Mouse (Mus musculus): ENCODE measurements at regions not wholly inside any gene's neighbourhood (a gene's known extent, or its start where the extent isn't known, plus 50 kb on each side); places are given as distances from the start of the nearest gene placed in this dataset.
"Not testable (repeated sequence)": the region's sequence is repeated elsewhere in the genome, so short reads cannot be mapped to it uniquely, and the experiment has no call there.

DNA sequence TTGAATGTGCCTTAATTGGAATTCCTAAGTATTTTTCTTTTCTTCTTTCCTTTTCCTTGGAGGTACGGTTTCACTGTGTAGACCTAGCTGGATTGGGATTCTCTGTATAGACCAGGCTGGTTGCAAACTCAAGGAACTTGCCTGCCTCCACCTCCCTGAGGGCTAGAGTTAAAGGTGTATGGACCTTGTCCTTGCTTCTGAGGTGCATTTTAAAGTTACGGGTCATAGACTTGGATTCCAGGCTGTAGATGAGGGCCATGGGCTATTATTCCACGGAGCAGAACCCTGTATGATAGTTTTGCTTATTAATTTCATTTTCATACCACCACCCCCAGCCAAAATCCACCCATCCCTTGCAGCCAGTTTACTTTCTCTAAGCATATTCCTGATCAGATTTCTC, 50.7 kb upstream of the Wdr26 start:
- no peaks in the 10 kb centered on the region for H3K27me3 ChIP-seq (ENCODE audit: control insufficient read depth, insufficient read depth, low read length)
- H3K4me2 ChIP-seq: no peak overlapping the region
- H3K4me3 ChIP-seq (ENCODE audit: low read depth, low read length): no peak overlapping the region
- no peak overlapping the region for H3K27ac ChIP-seq (ENCODE audit: low read depth, low read length)
- no peak for DNase-seq (ENCODE audit: low spot score, missing footprints)
- no peak overlapping the region for H3K9ac ChIP-seq (ENCODE audit: low read length)
- no peaks in the 10 kb centered on the region for H3K36me3 ChIP-seq (ENCODE audit: control insufficient read depth, insufficient read depth, low read length)
- ATAC-seq (ENCODE audit: low FRiP score): no peak
- H3K9me3 ChIP-seq (ENCODE audit: control insufficient read depth, low read length): no peaks in the 10 kb centered on the region
- WGBS: 91% methylated on average over 3 of the region's 3 CpGs
- H3K4me1 ChIP-seq (ENCODE audit: control insufficient read depth, insufficient read depth, low read length): peaks cover 10% of the 10 kb centered on the region; the same call in 1 of the 2 replicates

DNA sequence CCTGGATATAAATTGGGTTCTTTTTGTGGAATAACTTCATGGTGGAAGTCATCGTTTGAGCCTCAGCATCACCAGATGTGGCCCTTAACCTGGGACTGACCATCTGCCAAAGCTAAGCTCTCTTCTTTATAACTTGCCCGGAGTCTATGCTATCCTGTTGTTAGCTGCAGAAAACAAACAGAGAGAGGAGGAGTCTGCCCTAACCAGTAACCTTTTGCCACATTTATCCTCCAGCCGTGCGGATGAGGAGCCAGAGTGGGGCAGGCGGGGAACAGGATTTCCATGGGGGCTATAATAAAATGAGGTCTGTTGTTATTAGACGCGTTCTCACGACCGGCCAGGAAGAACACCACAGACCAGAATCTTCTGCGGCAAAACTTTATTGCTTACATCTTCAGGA, 51.4 kb upstream of the Wdr26 start:
- Histone ChIP-seq H3K4me3 (ENCODE audit: low read depth, low read length) (no peak overlapping the region), H3K4me1 (ENCODE audit: control insufficient read depth, insufficient read depth, low read length) (peaks cover 10% of the 10 kb centered on the region; the same call in 1 of the 2 replicates), H3K36me3 (ENCODE audit: control insufficient read depth, insufficient read depth, low read length) (no peaks in the 10 kb centered on the region), H3K4me2 (no peak overlapping the region), H3K9me3 (ENCODE audit: control insufficient read depth, low read length) (no peaks in the 10 kb centered on the region), H3K27ac (ENCODE audit: low read depth, low read length) (no peak overlapping the region), H3K27me3 (ENCODE audit: control insufficient read depth, insufficient read depth, low read length) (no peaks in the 10 kb centered on the region), H3K9ac (ENCODE audit: low read length) (no peak overlapping the region)
- no peak for DNase-seq (ENCODE audit: low spot score, missing footprints)
- WGBS: 96% methylated on average over 10 of the region's 10 CpGs
- ATAC-seq (ENCODE audit: low FRiP score): no peak

DNA sequence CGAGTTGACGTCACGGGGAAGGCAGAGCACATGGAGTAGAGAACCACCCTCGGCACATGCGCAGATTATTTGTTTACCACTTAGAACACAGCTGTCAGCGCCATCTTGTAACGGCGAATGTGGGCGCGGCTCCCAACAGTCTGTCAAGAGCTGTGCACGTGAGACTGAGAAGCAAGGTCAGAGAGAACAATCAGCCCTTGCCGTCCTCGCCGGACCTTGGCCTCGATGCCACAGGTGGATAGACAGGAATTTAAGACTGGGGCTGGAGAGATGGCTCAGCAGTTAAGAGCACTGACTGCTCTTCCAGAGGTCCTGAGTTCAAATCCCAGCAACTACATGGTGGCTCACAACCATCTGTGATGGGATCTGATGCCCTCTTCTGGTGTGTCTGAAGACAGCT, 58.7 kb upstream of the Wdr26 start:
- not testable (repeated sequence) for H3K4me2 ChIP-seq; H3K36me3 ChIP-seq (ENCODE audit: control insufficient read depth, insufficient read depth, low read length); DNase-seq (ENCODE audit: low spot score, missing footprints); ATAC-seq (ENCODE audit: low FRiP score); H3K27ac ChIP-seq (ENCODE audit: low read depth, low read length); H3K4me3 ChIP-seq (ENCODE audit: low read depth, low read length); H3K9ac ChIP-seq (ENCODE audit: low read length); H3K9me3 ChIP-seq (ENCODE audit: control insufficient read depth, low read length); H3K27me3 ChIP-seq (ENCODE audit: control insufficient read depth, insufficient read depth, low read length); H3K4me1 ChIP-seq (ENCODE audit: control insufficient read depth, insufficient read depth, low read length)
- WGBS: 94% methylated on average over 10 of the region's 15 CpGs

DNA sequence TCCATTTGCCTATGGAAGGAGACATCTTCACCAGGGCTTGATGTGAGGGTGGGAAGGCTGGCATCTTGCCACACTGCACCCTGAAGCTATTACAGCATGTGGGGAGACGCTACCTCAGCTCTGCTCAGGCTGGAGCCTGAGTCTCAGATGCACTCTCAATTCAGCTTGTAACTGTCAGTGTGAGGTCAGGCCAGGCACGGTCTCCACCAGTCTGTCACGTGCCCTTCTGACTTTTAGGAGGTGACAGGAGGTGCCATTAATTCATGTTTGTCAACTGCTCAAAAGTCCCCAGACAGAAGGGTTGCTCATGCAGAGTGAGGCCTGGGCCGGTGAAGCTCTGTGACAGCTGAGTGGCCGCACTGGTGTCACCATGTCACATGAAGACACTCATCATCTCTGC, 59.4 kb upstream of the Wdr26 start:
- Histone ChIP-seq H3K4me2 (no peak overlapping the region), H3K9me3 (ENCODE audit: control insufficient read depth, low read length) (no peaks in the 10 kb centered on the region), H3K9ac (ENCODE audit: low read length) (no peak overlapping the region), H3K27ac (ENCODE audit: low read depth, low read length) (no peak overlapping the region), H3K36me3 (ENCODE audit: control insufficient read depth, insufficient read depth, low read length) (no peaks in the 10 kb centered on the region), H3K4me3 (ENCODE audit: low read depth, low read length) (no peak overlapping the region), H3K4me1 (ENCODE audit: control insufficient read depth, insufficient read depth, low read length) (no peaks in the 10 kb centered on the region), H3K27me3 (ENCODE audit: control insufficient read depth, insufficient read depth, low read length) (no peaks in the 10 kb centered on the region)
- DNase-seq (ENCODE audit: low spot score, missing footprints) (no peak), ATAC-seq (ENCODE audit: low FRiP score) (no peak)
- 92% methylated on average over 5 of the region's 5 CpGs for WGBS

DNA sequence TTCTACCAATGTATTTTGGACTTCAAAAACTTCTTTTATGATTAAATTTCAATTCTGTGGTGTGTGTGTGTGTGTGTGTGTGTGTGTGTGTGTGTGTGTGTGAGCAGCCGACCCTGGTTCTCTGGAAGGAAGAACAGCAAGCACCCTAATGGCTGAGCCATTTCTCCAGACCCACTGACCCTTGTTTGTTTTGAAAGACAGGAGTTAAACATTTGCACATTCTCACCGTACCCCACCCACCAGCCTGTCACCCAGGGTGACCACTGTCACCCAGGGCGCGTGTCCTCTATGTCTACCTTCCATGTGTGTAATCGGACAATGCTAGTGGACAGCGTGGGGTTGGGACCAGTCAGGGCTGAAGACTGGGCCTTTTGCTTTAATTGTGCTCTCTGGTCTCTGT, 60.0 kb upstream of the Wdr26 start:
- Histone ChIP-seq H3K4me2 (no peak overlapping the region), H3K9ac (ENCODE audit: low read length) (no peak overlapping the region), H3K9me3 (ENCODE audit: control insufficient read depth, low read length) (no peaks in the 10 kb centered on the region), H3K4me3 (ENCODE audit: low read depth, low read length) (no peak overlapping the region), H3K27me3 (ENCODE audit: control insufficient read depth, insufficient read depth, low read length) (no peaks in the 10 kb centered on the region), H3K27ac (ENCODE audit: low read depth, low read length) (no peak overlapping the region), H3K4me1 (ENCODE audit: control insufficient read depth, insufficient read depth, low read length) (no peaks in the 10 kb centered on the region), H3K36me3 (ENCODE audit: control insufficient read depth, insufficient read depth, low read length) (no peaks in the 10 kb centered on the region)
- 86% methylated on average over 6 of the region's 6 CpGs for WGBS
- ATAC-seq (ENCODE audit: low FRiP score): no peak
- DNase-seq (ENCODE audit: low spot score, missing footprints): no peak

DNA sequence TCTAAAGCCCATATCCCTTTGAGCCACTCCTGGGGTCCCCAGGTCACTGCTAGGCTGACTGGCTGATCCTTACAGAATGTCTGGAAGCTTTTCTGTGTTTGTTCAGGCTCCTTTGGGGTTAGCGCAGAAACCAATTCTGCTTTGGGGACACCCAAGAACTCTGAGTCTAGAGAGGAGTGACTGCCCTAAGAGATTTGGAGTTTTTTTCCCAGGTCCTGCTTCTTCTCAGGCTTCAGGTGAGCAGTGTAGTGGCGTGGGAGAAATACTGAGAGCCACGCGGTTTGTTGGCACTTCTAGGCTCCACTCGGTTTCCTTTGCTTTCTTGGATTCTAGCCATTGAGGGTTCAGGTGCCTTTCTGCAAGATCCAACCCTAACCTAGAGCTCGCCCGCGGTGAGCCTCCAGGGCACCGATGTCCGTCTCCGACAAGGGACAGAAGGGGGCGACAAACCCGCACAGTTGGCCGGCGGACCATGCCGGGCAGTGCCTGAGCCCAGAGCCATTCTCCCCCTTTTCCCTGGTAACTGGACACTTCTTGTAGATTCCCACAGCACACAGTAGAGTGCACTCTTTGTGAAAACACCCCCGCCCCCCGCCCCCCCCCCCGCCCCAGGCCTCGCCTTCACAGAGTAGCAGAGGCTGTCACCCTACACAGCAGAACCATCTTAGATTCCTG, 61.0 kb upstream of the Wdr26 start:
- Histone ChIP-seq H3K4me3 (ENCODE audit: low read depth, low read length) (no peak overlapping the region), H3K36me3 (ENCODE audit: control insufficient read depth, insufficient read depth, low read length) (no peaks in the 10 kb centered on the region), H3K4me2 (no peak overlapping the region), H3K9me3 (ENCODE audit: control insufficient read depth, low read length) (no peaks in the 10 kb centered on the region), H3K27me3 (ENCODE audit: control insufficient read depth, insufficient read depth, low read length) (no peaks in the 10 kb centered on the region), H3K27ac (ENCODE audit: low read depth, low read length) (no peak overlapping the region), H3K4me1 (ENCODE audit: control insufficient read depth, insufficient read depth, low read length) (no peaks in the 10 kb centered on the region), H3K9ac (ENCODE audit: low read length) (no peak overlapping the region)
- ATAC-seq (ENCODE audit: low FRiP score): peak; percentile 95
- peak; percentile 97 for DNase-seq (ENCODE audit: low spot score, missing footprints)
- 3% methylated on average over 20 of the region's 20 CpGs for WGBS

DNA sequence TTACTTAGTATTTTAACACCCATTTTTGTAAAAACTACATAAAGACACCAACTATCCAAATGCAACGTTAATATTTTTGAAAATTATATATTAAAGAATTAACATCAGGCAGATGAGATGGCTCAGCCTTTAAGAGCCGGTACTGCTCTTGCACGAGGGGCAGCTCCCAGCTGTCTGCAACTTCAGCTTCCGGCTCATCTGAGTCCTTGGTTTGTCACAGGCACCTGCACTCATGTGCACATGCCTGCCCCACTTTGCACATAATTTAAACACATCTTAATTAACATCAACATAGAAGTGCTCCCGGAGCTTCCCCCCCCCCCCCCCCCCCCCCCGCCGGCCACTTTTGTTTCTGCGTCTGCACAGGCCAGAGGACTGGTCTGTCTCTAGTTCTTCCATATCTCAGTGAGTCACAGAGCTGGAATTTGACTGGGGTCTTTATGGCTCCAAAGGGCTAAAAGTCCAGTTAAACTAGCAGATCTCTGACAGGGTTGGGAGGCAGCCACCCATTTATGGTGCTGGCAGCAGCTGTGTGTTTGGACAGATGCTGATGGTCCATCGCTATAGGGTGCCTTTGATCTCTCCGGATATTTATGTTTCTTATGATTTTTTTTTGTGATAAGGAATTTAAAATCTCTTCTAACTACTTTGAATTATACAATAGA, 61.9 kb upstream of the Wdr26 start:
- Histone ChIP-seq H3K9ac (ENCODE audit: low read length) (no peak overlapping the region), H3K4me1 (ENCODE audit: control insufficient read depth, insufficient read depth, low read length) (no peaks in the 10 kb centered on the region), H3K27me3 (ENCODE audit: control insufficient read depth, insufficient read depth, low read length) (no peaks in the 10 kb centered on the region), H3K4me2 (no peak overlapping the region), H3K4me3 (ENCODE audit: low read depth, low read length) (no peak overlapping the region), H3K36me3 (ENCODE audit: control insufficient read depth, insufficient read depth, low read length) (no peaks in the 10 kb centered on the region), H3K27ac (ENCODE audit: low read depth, low read length) (no peak overlapping the region), H3K9me3 (ENCODE audit: control insufficient read depth, low read length) (no peaks in the 10 kb centered on the region)
- ATAC-seq (ENCODE audit: low FRiP score) (0 out of 2 replicates have a peak, but pooled peaks have one; percentile 30), DNase-seq (ENCODE audit: low spot score, missing footprints) (no peak)
- 47% methylated on average over 10 of the region's 10 CpGs for WGBS

DNA sequence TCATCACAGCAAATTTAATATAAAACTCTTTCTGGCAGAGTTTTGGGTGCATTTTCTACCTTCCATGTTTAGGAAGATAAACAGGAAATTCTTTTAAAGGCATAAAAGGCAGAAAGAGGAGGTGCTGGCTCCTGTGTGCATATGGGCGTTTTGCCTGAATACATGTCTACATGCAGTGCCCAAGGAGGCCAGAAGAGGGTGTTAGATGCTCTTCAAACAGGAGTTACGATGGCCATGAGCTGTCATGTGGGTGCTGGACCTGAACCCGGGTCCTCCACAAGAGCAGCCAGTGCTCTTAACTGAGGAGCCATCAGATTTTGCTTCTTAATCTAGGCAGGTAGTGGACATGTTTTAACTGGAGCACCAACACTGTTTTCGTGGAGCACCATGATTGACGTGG, 69.0 kb upstream of the Wdr26 start:
- H3K4me2 ChIP-seq: no peak overlapping the region
- DNase-seq (ENCODE audit: low spot score, missing footprints): no peak
- WGBS: 87% methylated on average over 5 of the region's 5 CpGs
- H3K9ac ChIP-seq (ENCODE audit: low read length): no peak overlapping the region
- no peak overlapping the region for H3K4me3 ChIP-seq (ENCODE audit: low read depth, low read length)
- H3K4me1 ChIP-seq (ENCODE audit: control insufficient read depth, insufficient read depth, low read length): no peaks in the 10 kb centered on the region
- no peak overlapping the region for H3K27ac ChIP-seq (ENCODE audit: low read depth, low read length)
- H3K27me3 ChIP-seq (ENCODE audit: control insufficient read depth, insufficient read depth, low read length): no peaks in the 10 kb centered on the region
- no peaks in the 10 kb centered on the region for H3K9me3 ChIP-seq (ENCODE audit: control insufficient read depth, low read length)
- no peak for ATAC-seq (ENCODE audit: low FRiP score)
- H3K36me3 ChIP-seq (ENCODE audit: control insufficient read depth, insufficient read depth, low read length): no peaks in the 10 kb centered on the region

DNA sequence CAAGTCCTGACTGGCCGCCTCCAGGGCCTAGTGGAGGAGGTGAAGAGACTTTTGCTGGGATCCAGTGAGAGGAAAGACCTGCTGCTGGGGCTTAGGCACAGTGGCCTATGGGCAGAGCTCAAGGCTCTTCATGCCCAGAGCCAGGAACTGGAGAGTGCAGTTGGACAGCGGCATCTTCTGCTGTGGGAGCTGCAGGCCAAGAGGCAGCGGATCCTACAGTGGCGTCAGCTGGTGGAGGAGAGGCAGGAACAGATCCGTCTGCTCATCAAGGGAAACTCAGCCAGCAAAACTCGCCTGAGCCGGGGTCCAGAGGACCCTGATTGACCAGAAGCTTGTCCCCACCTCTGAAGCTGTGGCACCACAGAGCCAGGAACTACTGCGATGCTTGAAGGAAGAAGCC, 69.4 kb upstream of the Cnih3 start:
- H3K36me3 ChIP-seq (ENCODE audit: control insufficient read depth, insufficient read depth, low read length); H3K27me3 ChIP-seq (ENCODE audit: control insufficient read depth, insufficient read depth, low read length); DNase-seq (ENCODE audit: low spot score, missing footprints); H3K9ac ChIP-seq (ENCODE audit: low read length); H3K4me3 ChIP-seq (ENCODE audit: low read depth, low read length); H3K9me3 ChIP-seq (ENCODE audit: control insufficient read depth, low read length); H3K27ac ChIP-seq (ENCODE audit: low read depth, low read length); H3K4me1 ChIP-seq (ENCODE audit: control insufficient read depth, insufficient read depth, low read length); ATAC-seq (ENCODE audit: low FRiP score); H3K4me2 ChIP-seq: not testable (repeated sequence)
- WGBS: 92% methylated on average over 8 of the region's 8 CpGs
